Mouse (Mus musculus) myocyte (in vitro differentiated cells): ENCODE measurements around the gene Cdc42ep1. TPM values are rescaled to one million over a fixed set of nuclear protein-coding genes. Genes with fewer than 3 reads are reported as not detected.
A peak's percentile ranks its signal among the peaks of the same experiment; 100 is the strongest.

Source experiments
- H3K27me3 ChIP-seq: one replicate; pipeline ENCODE4 v1.6.1; 2011; ENCODE audit not compliant: control insufficient read depth, insufficient read depth, insufficient read length
- H3K36me3 ChIP-seq: one replicate; pipeline ENCODE4 v1.6.1; 2011; ENCODE audit not compliant: control insufficient read depth, insufficient read depth
- H3K4me2 ChIP-seq: one replicate; pipeline ENCODE4 v1.6.1; 2011; ENCODE audit warnings: low read depth, control low read depth
- H3K4me3 ChIP-seq: one replicate; pipeline ENCODE4 v1.5.1; 2011; ENCODE audit warnings: mild to moderate bottlenecking, control low read depth, moderate library complexity
- H3K79me2 ChIP-seq: one replicate; pipeline ENCODE4 v1.6.1; 2011; ENCODE audit not compliant: control insufficient read depth, insufficient read depth
- H3ac ChIP-seq: one replicate; pipeline ENCODE4 v1.6.1; 2011; ENCODE audit not compliant: control insufficient read depth, insufficient read length
- CEBPB ChIP-seq: IDR thresholded peaks from 2 replicates; pipeline ENCODE4 v1.6.1; 2011; ENCODE audit warnings: mild to moderate bottlenecking, moderate library complexity; ENCODE audit not compliant: poor library complexity, insufficient read depth, severe bottlenecking
- E2F4 ChIP-seq: IDR thresholded peaks from one replicate; pipeline ENCODE4 v1.6.1; 2011; ENCODE audit warnings: mild to moderate bottlenecking, control low read depth, moderate library complexity; ENCODE audit not compliant: insufficient read depth
- MAX ChIP-seq: IDR thresholded peaks from one replicate; pipeline ENCODE4 v1.6.1; 2011; ENCODE audit warnings: low read depth, mild to moderate bottlenecking, control low read depth
- MYOD1 ChIP-seq, 3 experiments: IDR thresholded peaks; one replicate each; pipeline ENCODE4 v1.6.1; 2011; ENCODE audit warnings: control low read depth in 2 of 3, low read depth in 2 of 3, mild to moderate bottlenecking in 2 of 3, moderate library complexity in 1 of 3; ENCODE audit not compliant: insufficient read length in 2 of 3, control insufficient read depth in 1 of 3
- MYOG ChIP-seq, 3 experiments: IDR thresholded peaks; one replicate each; pipeline ENCODE4 v1.6.1; 2011; ENCODE audit warnings: control low read depth in 2 of 3, low read depth in 2 of 3, mild to moderate bottlenecking in 2 of 3; ENCODE audit not compliant: insufficient read length in 2 of 3, control insufficient read depth in 1 of 3, insufficient read depth in 1 of 3
- POLR2A ChIP-seq: IDR thresholded peaks from one replicate; pipeline ENCODE4 v1.6.1; 2011; ENCODE audit warnings: low read depth, mild to moderate bottlenecking, control low read depth, moderate library complexity; ENCODE audit not compliant: insufficient read length
- POLR2AphosphoS2 ChIP-seq: IDR thresholded peaks from one replicate; pipeline ENCODE4 v1.6.1; 2011; ENCODE audit warnings: low read depth, control low read depth; ENCODE audit not compliant: insufficient read length
- REST ChIP-seq: IDR thresholded peaks from one replicate; pipeline ENCODE4 v1.6.1; 2011; ENCODE audit warnings: mild to moderate bottlenecking, control low read depth, moderate library complexity; ENCODE audit not compliant: insufficient read depth, insufficient read length
- SRF ChIP-seq: IDR thresholded peaks from one replicate; pipeline ENCODE4 v1.6.1; 2011; ENCODE audit warnings: low read depth; ENCODE audit not compliant: control insufficient read depth, insufficient read length
- TCF12 ChIP-seq: IDR thresholded peaks from one replicate; pipeline ENCODE4 v1.6.1; 2011; ENCODE audit warnings: mild to moderate bottlenecking, control low read depth; ENCODE audit not compliant: poor library complexity, insufficient read depth, severe bottlenecking
- TCF3 ChIP-seq: IDR thresholded peaks from one replicate; pipeline ENCODE4 v1.6.1; 2011; ENCODE audit warnings: low read depth, control low read depth; ENCODE audit not compliant: insufficient read length
- USF1 ChIP-seq: IDR thresholded peaks from one replicate; pipeline ENCODE4 v1.6.1; 2011; ENCODE audit warnings: low read depth, mild to moderate bottlenecking, control low read depth, moderate library complexity
- polyA plus RNA-seq: library from polyadenylated mRNA; unstranded; fragments of >200 nt; fragmentation: generic; extraction: Trizol; gene quantifications from one replicate; pipeline ENCODE4 v1.2.1, GENCODE M21; 2012; ENCODE audit warnings: missing spikeins

Cdc42ep1 gene
- polyA plus RNA-seq, 1 experiment = 76.0 TPM

DNA sequence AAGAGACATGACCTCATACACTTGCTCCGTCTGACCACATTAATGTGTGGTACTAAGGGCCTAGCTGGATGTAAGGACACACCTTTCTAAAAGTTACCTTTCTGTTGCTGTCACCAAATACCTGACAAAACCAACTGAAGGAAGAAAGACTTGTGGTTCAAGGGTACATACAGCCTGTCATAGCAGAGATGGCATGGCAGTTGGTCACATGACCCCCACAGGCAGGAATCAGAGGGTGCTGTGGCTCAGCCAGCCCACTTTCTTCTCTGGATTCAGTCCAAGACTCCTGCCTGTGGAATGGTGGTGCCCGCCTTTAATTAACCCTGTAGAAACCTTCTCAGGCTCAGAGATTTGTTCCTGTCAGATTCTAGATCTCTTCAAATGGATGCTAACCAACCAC is 20.7 kb downstream of the Cdc42ep1 start:
- no peak overlapping the region for H3ac ChIP-seq
- no peak overlapping the region for H3K4me3 ChIP-seq
- no peaks in the 10 kb centered on the region for H3K79me2 ChIP-seq
- H3K27me3 ChIP-seq = no peaks in the 10 kb centered on the region
- TF ChIP-seq MYOD1 (IDR thresholded peaks at IDR 0.05; ENCODE audit: control insufficient read depth in 1 of 3, insufficient read length in 2 of 3, low read depth in 2 of 3) = no peak
- no peak for TF ChIP-seq MYOG (IDR thresholded peaks at IDR 0.05; ENCODE audit: control insufficient read depth in 1 of 3, insufficient read depth in 1 of 3, insufficient read length in 2 of 3, low read depth in 2 of 3)
- peak; percentile 75 for TF ChIP-seq USF1
- TF ChIP-seq POLR2AphosphoS2 = no peak
- H3K4me2 ChIP-seq = no peak overlapping the region
- no peaks in the 10 kb centered on the region for H3K36me3 ChIP-seq

DNA sequence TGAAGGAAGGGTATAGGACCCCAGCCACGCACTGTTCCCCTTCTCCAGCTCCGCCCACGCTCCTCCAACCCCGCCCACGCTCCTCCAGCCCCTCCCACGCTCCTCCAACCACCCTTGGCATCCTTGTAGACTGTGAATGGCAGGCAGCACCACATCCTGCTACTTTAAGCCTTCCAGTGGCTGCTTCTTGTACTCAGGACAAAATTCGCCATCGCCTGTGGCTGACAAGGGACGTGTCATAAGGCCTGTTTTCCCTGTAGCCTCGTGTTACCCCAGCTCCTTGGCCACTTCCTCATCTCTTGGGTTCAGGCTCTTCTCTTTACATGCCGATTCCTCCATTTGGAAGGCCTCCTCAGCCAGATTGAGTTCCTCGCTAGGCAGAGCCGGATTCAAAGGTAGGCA is 21.4 kb downstream of the Cdc42ep1 start:
- H3K27me3 ChIP-seq = no peaks in the 10 kb centered on the region
- TF ChIP-seq CEBPB (no peak), SRF (no peak), MAX (no peak), POLR2AphosphoS2 (no peak), POLR2A (no peak), TCF3 (no peak), USF1 (no peak), REST (no peak)
- no peaks in the 10 kb centered on the region for H3K79me2 ChIP-seq
- H3K36me3 ChIP-seq = no peaks in the 10 kb centered on the region
- H3K4me2 ChIP-seq = no peak overlapping the region
- no peak overlapping the region for H3ac ChIP-seq
- no peak overlapping the region for H3K4me3 ChIP-seq

DNA sequence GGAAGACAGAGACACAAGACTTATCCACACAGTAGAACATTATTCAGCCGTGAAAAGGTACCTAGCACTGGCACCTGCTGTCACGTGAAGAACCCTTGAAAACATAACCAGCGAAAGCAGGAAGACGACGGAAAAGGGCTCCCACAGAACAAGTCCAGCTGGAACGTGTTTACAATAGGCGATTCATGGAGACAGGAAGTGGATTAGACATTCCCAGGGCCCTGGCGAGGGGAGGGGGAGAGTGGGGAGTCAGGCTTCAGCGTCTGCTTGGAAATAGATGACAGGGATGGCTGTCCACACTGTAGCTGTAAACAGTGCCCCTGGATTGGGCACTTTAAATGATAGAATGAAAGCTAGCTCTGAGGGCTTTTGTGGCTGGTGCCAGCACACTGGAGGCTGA is 26.0 kb downstream of the Cdc42ep1 start:
- no peaks in the 10 kb centered on the region for H3K36me3 ChIP-seq
- no peak overlapping the region for H3K4me3 ChIP-seq
- peak overlapping the region; percentile 39 for H3K4me2 ChIP-seq
- no peaks in the 10 kb centered on the region for H3K79me2 ChIP-seq
- no peak for TF ChIP-seq CEBPB
- no peak for TF ChIP-seq POLR2A
- TF ChIP-seq REST = no peak
- TF ChIP-seq POLR2AphosphoS2 = no peak
- no peak for TF ChIP-seq MYOG (IDR thresholded peaks at IDR 0.05; ENCODE audit: control insufficient read depth in 1 of 3, insufficient read depth in 1 of 3, insufficient read length in 2 of 3, low read depth in 2 of 3)
- TF ChIP-seq E2F4 = no peak
- no peaks in the 10 kb centered on the region for H3K27me3 ChIP-seq
- no peak overlapping the region for H3ac ChIP-seq

DNA sequence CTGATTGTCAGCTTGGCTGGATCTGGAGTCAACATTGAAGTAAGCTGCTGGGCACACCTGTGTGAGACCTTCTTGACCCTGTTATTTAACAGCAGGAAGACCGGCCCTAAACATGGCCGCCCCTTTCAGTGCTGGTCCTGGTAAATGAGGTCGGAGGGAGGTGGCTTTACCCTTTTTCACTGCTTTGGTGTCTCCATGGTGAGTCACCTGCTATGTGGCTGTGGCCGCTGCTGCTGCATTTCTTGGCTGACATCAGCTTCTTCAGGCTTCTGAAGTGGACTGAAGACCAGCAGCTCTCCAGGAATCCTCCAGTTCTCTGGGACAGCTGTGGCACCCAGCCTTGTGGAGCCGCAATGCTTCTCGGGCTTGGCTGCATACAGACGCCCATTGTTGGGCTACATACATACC is 26.4 kb downstream of the Cdc42ep1 start:
- Histone ChIP-seq H3ac (no peak overlapping the region), H3K4me3 (no peak overlapping the region), H3K79me2 (no peaks in the 10 kb centered on the region), H3K27me3 (no peaks in the 10 kb centered on the region), H3K36me3 (no peaks in the 10 kb centered on the region), H3K4me2 (peak overlapping the region; percentile 39)
- peak; percentile 35 to 83 (median 52) for TF ChIP-seq MYOG (IDR thresholded peaks at IDR 0.05; ENCODE audit: control insufficient read depth in 1 of 3, insufficient read depth in 1 of 3, insufficient read length in 2 of 3, low read depth in 2 of 3)
- peak; percentile 9 to 74 (median 56) for TF ChIP-seq MYOD1 (IDR thresholded peaks at IDR 0.05; ENCODE audit: control insufficient read depth in 1 of 3, insufficient read length in 2 of 3, low read depth in 2 of 3)
- peak; percentile 34 for TF ChIP-seq TCF12
- no peak for TF ChIP-seq E2F4
- no peak for TF ChIP-seq POLR2AphosphoS2
- TF ChIP-seq TCF3 = peak; percentile 1
- TF ChIP-seq POLR2A = no peak
- TF ChIP-seq USF1 = no peak

DNA sequence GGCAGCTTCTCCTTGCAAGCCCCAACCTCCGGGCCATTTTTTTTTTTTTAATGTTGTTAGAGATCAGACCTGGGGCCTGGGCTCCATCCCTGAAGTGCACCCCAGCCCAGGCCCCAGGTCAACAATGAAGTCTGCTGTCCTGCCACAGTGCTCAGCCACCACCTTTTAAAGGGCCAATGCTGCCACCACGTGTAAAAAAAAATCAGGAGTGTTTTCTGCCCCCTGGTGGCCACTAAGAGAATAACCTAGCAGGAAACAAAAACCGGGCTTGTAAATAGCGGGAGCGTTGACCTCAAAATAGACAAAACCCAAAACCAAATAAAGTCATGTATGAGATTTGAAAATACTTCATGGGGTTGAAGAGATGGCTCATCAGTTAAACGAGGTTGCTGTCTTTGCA is 27.4 kb downstream of the Cdc42ep1 start:
- Histone ChIP-seq H3K79me2 (no peaks in the 10 kb centered on the region), H3ac (no peak overlapping the region), H3K4me3 (no peak overlapping the region), H3K36me3 (no peaks in the 10 kb centered on the region), H3K4me2 (no peak overlapping the region), H3K27me3 (no peaks in the 10 kb centered on the region)
- TF ChIP-seq CEBPB = no peak
- peak; percentile 46 for TF ChIP-seq MAX
- TF ChIP-seq TCF12 = no peak

DNA sequence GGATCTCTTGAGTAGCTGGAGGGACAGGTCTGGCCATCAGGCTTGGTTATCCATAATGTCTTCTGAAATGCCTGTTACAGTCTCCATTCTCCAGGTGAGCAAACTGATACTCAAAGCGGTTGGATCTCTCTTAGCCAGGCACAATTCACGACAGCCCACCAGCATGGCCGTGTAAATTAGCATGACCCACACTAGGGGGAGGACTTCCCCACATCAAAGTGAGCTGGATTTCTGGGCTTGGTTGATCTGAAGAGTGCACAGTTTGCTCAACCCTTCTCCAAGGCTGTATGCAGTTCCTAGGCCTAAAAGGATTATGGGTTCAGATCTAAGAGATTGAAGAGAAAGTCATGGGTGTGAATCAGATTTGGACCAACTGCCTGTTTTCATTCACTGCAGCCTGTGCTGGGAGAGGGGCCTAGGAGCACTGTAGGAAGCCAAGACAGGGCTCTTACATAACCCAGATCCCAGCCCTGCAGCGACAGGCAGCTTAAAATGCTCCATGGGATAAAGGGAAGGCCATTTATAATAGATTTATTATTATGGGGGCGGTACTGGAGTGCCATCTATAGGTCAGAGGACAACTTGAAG is 29.7 kb downstream of the Cdc42ep1 start:
- no peak overlapping the region for H3K4me3 ChIP-seq
- H3K79me2 ChIP-seq = no peaks in the 10 kb centered on the region
- no peaks in the 10 kb centered on the region for H3K27me3 ChIP-seq
- H3K4me2 ChIP-seq = no peak overlapping the region
- TF ChIP-seq MYOD1 (IDR thresholded peaks at IDR 0.05; ENCODE audit: control insufficient read depth in 1 of 3, insufficient read length in 2 of 3, low read depth in 2 of 3) (no peak), REST (no peak), TCF12 (no peak), E2F4 (no peak), MAX (no peak), POLR2AphosphoS2 (no peak), SRF (no peak), CEBPB (no peak)
- H3K36me3 ChIP-seq = no peaks in the 10 kb centered on the region
- no peak overlapping the region for H3ac ChIP-seq
